Mouse (Mus musculus) megakaryocyte progenitor cell, adult 5-6 weeks (primary cell): ENCODE measurements around the gene Kctd10. TPM values are rescaled to one million over a fixed set of nuclear protein-coding genes. Genes with fewer than 3 reads are reported as not detected.

Experiments used
- ATAC-seq: replicated peaks from 2 replicates; pipeline ENCODE4 v1.8.0; 2016; ENCODE audit warnings: mild to moderate bottlenecking, moderate TSS enrichment, inconsistent platforms; ENCODE audit not compliant: poor library complexity
- total RNA-seq, 2 experiments: library from RNA; stranded (forward) in 1 of 2; stranded (reverse) in 1 of 2; fragments of 157-497, 149-512 nt in 1 of 2; fragments of 200-1000 nt in 1 of 2; gene quantifications; 2 replicates each; pipeline versions ENCODE4 v1.2.3 to v1.2.4; 2015 to 2017

Gene Kctd10
- total RNA-seq, 2 experiments from 2014 or later: 19.8 to 38.6 TPM

- no peak for ATAC-seq
Measured at GRCm38 (mm10) chr5:114381013-114381351, 674 bp upstream of the Kctd10 start.

GRCm38 (mm10) chr5:114379763-114380162 lies 545 bp downstream of the Kctd10 start:
- no peak for ATAC-seq

- peak; percentile 26; the same call in 1 of the 2 replicates for ATAC-seq
Measured at GRCm38 (mm10) chr5:114378936-114379335, 1.4 kb downstream of the Kctd10 start.

GRCm38 (mm10) chr5:114378177-114378920 lies 2.0 kb downstream of the Kctd10 start:
- no peak for ATAC-seq

GRCm38 (mm10) chr5:114374409-114375213 lies 5.7 kb downstream of the Kctd10 start:
- peak; percentile 50 for ATAC-seq

GRCm38 (mm10) chr5:114373581-114373980 lies 6.7 kb downstream of the Kctd10 start:
- ATAC-seq: no peak

GRCm38 (mm10) chr5:114373174-114373573 lies 7.1 kb downstream of the Kctd10 start:
- no peak for ATAC-seq

- ATAC-seq: no peak
Measured at GRCm38 (mm10) chr5:114372565-114372964, 7.7 kb downstream of the Kctd10 start.

GRCm38 (mm10) chr5:114371731-114372473 lies 8.4 kb downstream of the Kctd10 start:
- ATAC-seq: peak; percentile 29

- peak; percentile 60 for ATAC-seq
Measured at GRCm38 (mm10) chr5:114371331-114371730, 9.0 kb downstream of the Kctd10 start.

- ATAC-seq: no peak
Measured at GRCm38 (mm10) chr5:114370371-114370776, 9.9 kb downstream of the Kctd10 start.

- no peak for ATAC-seq
Measured at GRCm38 (mm10) chr5:114369921-114370320, 10.4 kb downstream of the Kctd10 start.

- no peak for ATAC-seq
Measured at GRCm38 (mm10) chr5:114368803-114369496, 11.4 kb downstream of the Kctd10 start.

GRCm38 (mm10) chr5:114368121-114368520 lies 12.2 kb downstream of the Kctd10 start:
- no peak for ATAC-seq

- ATAC-seq: peak; percentile 71
Measured at GRCm38 (mm10) chr5:114365043-114365752, 15.1 kb downstream of the Kctd10 start.

- peak; percentile 21 for ATAC-seq
Measured at GRCm38 (mm10) chr5:114360968-114361367, 19.3 kb downstream of the Kctd10 start.

GRCm38 (mm10) chr5:114359586-114359985 lies 20.7 kb downstream of the Kctd10 start:
- 0 out of 2 replicates have a peak, but pooled peaks have one; percentile 14 for ATAC-seq

GRCm38 (mm10) chr5:114358833-114359232 lies 21.5 kb downstream of the Kctd10 start:
- no peak for ATAC-seq

GRCm38 (mm10) chr5:114356936-114357751 lies 23.2 kb downstream of the Kctd10 start:
- ATAC-seq: peak; percentile 30
